Mouse (Mus musculus) cerebellum, adult 2 months (tissue): Measurements from ENCODE around the gene Slco1a1.

Experiments used
- CTCF ChIP-seq: fragments of 200-500 bp; IDR thresholded peaks from 2 replicates; pipeline ENCODE4 v1.5.1; 2011; ENCODE audit warnings: low read depth, mild to moderate bottlenecking, control low read depth, low read length, moderate library complexity, borderline replicate concordance; ENCODE audit not compliant: insufficient read depth
- POLR2A ChIP-seq: fragments of 200-500 bp; IDR thresholded peaks from 2 replicates; pipeline ENCODE4 v1.6.1; 2011; ENCODE audit warnings: low read length, control low read depth, borderline replicate concordance; ENCODE audit not compliant: insufficient read depth

GRCm38 (mm10) chr6:141961861-141962260 is 15.1 kb upstream of the Slco1a1 start:
- no peak for TF ChIP-seq CTCF
- TF ChIP-seq POLR2A = no peak
